Mouse (Mus musculus): ENCODE measurements at regions not wholly inside any gene's neighbourhood (a gene's known extent, or its start where the extent isn't known, plus 50 kb on each side); places are given as distances from the start of the nearest gene placed in this dataset.

DNA sequence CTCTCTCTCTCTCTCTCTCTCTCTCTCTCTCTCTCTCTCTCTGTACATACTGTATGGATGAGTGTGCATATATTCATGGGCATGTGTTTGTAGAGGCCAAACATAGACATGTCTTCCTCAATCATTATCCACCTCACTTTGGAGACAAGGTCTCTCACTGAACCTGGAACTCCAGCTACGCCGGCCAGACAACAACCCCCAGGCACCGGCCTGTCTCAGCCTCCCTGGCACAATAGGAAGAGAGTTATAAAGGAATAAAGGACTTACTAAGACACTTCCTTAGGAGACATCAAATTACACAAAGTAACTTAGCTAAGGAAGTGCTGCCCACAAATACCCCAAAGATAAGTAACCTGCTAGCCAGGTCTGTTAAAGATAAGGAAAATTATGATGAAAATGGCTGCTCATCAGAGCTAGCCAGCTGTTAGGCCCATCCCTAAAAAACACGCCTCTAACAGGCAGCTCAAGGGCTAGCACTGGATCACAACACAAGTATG, 110.0 kb downstream of the Qrsl1 start:
- DNase-seq = no peak

DNA sequence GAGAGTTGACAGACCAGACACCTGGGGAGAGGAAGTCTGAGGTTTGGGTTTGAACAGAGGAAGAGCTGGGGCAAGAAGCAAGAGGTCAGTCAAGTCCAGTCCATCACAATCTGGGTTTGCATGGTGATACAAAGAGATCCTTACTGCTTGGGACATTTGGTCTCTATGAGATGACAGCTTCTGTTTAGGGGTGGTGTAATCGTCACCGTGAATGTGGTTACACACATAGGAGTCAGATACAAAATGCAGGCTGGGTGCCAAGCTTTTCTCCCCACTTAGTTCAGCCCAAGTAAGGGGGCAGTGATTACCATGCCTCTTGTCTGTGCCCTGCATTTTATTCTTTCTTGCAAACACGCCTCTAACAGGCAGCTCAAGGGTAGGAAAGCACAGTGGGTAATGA, 108.9 kb downstream of the Qrsl1 start:
- no peak for DNase-seq

DNA sequence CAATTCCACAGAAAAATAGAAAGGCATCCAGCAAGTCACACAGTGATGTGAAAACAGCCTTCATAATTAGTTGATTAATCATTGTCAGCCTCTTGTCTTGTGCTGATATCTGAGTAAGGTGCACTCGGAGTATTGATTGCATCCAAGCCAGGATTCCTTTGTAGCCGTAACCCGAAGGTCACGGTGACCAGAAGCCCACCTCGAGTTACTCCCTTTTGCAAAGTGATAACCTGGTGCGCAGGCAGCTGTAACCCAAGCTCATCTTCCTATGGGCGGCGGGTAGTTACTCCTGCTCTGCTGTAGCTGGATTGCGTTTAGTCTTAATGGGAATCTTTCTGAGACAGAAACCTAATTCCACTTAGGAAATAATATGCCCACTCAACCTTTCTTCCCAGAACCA, 107.0 kb downstream of the Qrsl1 start:
- DNase-seq = no peak

DNA sequence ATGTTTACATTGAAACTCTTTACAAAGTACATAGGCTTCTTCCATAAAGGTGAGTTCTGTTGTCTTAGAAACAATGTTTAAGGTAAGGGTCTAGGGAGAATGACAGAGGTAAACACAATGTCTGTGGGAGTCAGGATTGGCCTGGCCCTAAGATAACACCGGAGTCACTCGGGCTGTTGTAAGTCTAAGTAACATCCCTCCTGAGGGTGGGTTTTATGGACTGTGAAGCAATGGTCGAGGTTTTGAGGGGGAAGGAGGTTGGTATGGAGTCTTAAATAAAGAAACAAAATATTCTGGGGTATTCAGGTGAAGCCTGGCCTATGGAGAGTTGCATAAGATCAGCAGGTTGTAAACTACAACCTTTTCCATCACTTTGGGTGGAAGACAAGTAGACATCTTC, 101.5 kb downstream of the Qrsl1 start:
- DNase-seq = no peak

DNA sequence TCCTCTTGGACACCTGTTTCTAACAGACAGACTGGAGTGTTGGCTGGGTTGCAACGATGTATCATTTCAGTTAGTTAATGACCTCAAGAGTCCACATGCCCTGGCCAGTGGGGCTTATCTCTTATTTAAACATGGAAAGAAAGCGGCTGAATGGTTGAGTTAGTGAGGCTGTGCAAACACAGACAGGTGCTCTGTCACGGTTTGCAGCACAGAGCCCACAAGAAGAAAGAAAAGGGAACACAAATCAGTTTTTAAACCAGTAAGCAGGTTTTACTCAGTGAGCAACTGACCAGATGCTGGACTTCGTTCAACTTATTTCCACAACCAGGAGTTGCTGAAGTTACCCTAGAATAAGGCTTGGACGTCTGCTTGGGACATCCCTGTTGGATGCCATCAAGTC, 86.3 kb downstream of the Qrsl1 start:
- no peak for DNase-seq

DNA sequence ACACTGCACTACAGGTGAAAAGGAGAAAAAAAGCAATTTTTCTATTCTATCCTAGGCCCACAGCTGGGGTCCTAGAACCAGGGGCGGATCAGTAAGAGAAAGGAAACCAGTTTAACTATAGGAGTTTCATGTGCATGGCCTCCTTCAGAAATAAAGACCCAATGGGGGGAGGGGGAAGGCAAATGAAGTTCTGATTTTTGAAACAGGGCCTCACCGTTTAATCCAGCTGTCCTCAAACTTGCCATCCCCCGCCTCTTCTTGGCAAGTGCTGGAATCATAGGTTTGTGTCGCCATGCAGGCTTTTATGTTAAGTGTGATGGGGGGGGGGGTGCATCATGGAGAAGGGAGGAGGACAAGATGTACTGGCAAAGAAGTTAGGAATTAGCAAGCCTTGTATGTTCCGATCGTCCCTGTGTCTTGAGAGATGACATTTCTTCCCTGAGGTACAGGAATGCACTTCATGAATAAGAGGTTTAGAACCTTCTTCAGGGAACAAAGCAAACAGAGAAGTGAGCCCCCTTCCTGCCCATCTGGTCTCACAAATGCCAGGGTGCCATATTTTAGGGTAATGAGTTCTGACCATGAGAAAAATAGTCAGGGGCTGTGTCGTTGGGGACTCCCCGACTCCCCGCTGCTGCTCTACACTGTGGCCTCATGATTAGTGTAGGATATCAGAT, 83.9 kb downstream of the Qrsl1 start:
- DNase-seq = no peak

DNA sequence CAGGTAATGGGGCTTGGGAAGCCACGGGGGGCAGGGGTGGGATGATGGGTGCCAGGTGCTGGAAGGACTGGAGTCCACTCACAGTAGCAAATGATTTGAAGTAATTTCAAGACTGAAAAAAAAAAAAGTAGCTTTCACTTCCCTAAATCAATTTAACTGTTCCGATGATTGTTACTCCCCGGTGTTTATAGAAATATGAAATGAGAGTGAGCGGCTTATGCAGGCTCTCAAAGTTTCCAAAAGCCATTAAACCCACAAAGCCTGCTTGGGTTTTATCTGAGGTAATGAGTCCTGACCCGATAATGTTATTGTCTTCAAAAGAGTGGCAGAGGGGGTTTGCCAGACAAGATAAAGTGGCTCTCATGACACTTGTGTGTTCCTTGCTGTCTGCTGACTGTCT, 82.9 kb downstream of the Qrsl1 start:
- no peak for DNase-seq

DNA sequence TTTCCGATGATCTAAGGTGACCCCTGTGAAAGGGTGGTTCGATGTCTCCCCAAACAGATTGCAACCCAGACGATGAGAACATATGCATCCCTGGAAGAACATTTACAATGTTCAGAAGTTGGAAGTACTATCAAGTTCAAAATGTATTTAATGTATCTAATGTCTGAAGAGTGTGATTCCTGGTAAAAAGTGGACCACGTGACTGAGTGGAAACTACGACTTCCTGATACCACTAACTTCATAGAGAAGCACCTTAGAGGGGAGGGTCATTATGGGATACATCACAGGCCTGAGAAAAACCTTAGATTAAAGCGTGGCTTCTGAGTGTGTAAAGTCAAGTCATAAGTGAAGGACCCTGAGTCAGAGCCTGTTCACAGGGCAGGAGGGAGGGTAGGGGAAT, 82.1 kb downstream of the Qrsl1 start:
- DNase-seq = no peak

DNA sequence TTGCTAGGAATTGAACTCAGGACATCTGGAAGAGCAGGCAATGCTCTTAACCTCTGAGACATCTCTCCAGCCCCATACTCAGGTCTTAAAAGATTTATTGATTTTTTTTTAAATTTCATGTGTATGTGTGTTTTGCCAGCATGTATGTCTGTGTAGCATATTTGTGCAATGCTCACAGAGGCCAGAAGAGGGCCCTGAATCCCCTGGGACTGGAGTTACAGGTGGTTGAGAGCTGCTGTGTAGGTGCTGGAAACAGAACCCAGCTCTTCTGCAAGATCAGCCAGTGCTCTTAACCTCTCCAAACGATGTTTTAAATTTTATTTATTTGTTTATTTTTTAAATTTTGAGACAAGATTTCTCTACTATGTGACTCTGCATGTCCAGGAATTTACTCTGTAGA, 78.9 kb downstream of the Qrsl1 start:
- no peak for DNase-seq

DNA sequence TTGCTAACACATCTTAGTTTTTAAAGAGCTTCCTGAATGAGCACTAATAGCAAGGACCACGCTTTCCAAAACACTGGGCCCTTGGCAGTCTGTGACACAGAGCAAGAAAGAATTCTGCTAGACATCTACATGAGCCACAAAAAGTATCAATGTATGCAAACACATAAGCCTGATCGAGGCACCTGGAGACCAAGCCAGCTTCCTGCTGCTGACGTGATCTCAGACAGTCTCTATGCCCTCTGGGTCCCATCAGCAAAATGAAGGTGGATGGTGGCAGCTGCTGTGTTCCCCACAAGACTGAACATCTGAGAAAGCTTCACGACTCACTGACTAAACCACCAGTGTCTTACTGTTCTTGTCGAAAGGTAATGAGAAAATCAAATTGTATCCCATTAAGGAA, 77.5 kb downstream of the Qrsl1 start:
- no peak for DNase-seq
